Mouse (Mus musculus): Measurements from ENCODE around the gene Lmo7. TPM values are rescaled to one million over a fixed set of nuclear protein-coding genes. Genes with fewer than 3 reads are reported as not detected.
A peak's percentile ranks its signal among the peaks of the same experiment; 100 is the strongest.

Gene Lmo7
- polyA plus RNA-seq, 1 experiment from 2014 or later: 0.98 TPM

GRCm38 (mm10) chr14:101781943-101782510 is 52.3 kb downstream of the Lmo7 start:
- Histone ChIP-seq H3K36me3 (no peaks in the 10 kb centered on the region), H3K9ac (no peak overlapping the region), H3K27me3 (no peaks in the 10 kb centered on the region), H3K27ac (replicated peaks) (no peak overlapping the region), H3K9me3 (no peaks in the 10 kb centered on the region), H3K4me2 (no peak overlapping the region), H3K4me1 (replicated peaks) (no peaks in the 10 kb centered on the region), H3K4me3 (no peak overlapping the region)
- peak; percentile 72 for ATAC-seq (ENCODE audit: low read depth)
- WGBS: 39% methylated on average over 3 of the region's 3 CpGs

GRCm38 (mm10) chr14:101784315-101784945 is 54.7 kb downstream of the Lmo7 start:
- no peak overlapping the region for H3K27ac ChIP-seq (replicated peaks)
- H3K4me2 ChIP-seq: no peak overlapping the region
- ATAC-seq (ENCODE audit: low read depth): no peak
- H3K4me1 ChIP-seq (replicated peaks): no peaks in the 10 kb centered on the region
- no peaks in the 10 kb centered on the region for H3K36me3 ChIP-seq
- no peak overlapping the region for H3K9ac ChIP-seq
- H3K27me3 ChIP-seq: no peaks in the 10 kb centered on the region
- H3K9me3 ChIP-seq: no peaks in the 10 kb centered on the region
- H3K4me3 ChIP-seq: no peak overlapping the region
- WGBS: 95% methylated on average over 3 of the region's 3 CpGs

- H3K27ac ChIP-seq (replicated peaks): no peak overlapping the region
- no peaks in the 10 kb centered on the region for H3K36me3 ChIP-seq
- no peaks in the 10 kb centered on the region for H3K9me3 ChIP-seq
- no peak overlapping the region for H3K4me3 ChIP-seq
- no peak overlapping the region for H3K4me2 ChIP-seq
- WGBS: 82% methylated on average over 5 of the region's 5 CpGs
- H3K27me3 ChIP-seq: no peaks in the 10 kb centered on the region
- H3K9ac ChIP-seq: no peak overlapping the region
- no peaks in the 10 kb centered on the region for H3K4me1 ChIP-seq (replicated peaks)
- no peak for ATAC-seq (ENCODE audit: low read depth)
Observed at GRCm38 (mm10) chr14:101787903-101788302, 58.1 kb downstream of the Lmo7 start.

- no peak overlapping the region for H3K4me2 ChIP-seq
- H3K36me3 ChIP-seq: no peaks in the 10 kb centered on the region
- H3K9me3 ChIP-seq: no peaks in the 10 kb centered on the region
- no peak for ATAC-seq (ENCODE audit: low read depth)
- H3K4me3 ChIP-seq: no peak overlapping the region
- no peaks in the 10 kb centered on the region for H3K27me3 ChIP-seq
- 90% methylated on average over 6 of the region's 6 CpGs for WGBS
- no peak overlapping the region for H3K27ac ChIP-seq (replicated peaks)
- no peak overlapping the region for H3K9ac ChIP-seq
- no peaks in the 10 kb centered on the region for H3K4me1 ChIP-seq (replicated peaks)
Observed at GRCm38 (mm10) chr14:101788475-101788874, 58.7 kb downstream of the Lmo7 start.

- Histone ChIP-seq H3K27me3 (no peaks in the 10 kb centered on the region), H3K27ac (replicated peaks) (no peak overlapping the region), H3K4me1 (replicated peaks) (no peaks in the 10 kb centered on the region), H3K36me3 (no peaks in the 10 kb centered on the region), H3K4me3 (no peak overlapping the region), H3K9me3 (no peaks in the 10 kb centered on the region), H3K4me2 (no peak overlapping the region), H3K9ac (no peak overlapping the region)
- WGBS: 92% methylated on average over 10 of the region's 10 CpGs
- ATAC-seq (ENCODE audit: low read depth): no peak
Observed at GRCm38 (mm10) chr14:101794553-101795177, 64.9 kb downstream of the Lmo7 start.

GRCm38 (mm10) chr14:101797930-101798500 is 68.3 kb downstream of the Lmo7 start:
- no peak overlapping the region for H3K4me2 ChIP-seq
- 85% methylated on average over 5 of the region's 5 CpGs for WGBS

GRCm38 (mm10) chr14:101798766-101799165 is 69.0 kb downstream of the Lmo7 start:
- no peaks in the 10 kb centered on the region for H3K9me3 ChIP-seq
- H3K4me3 ChIP-seq: no peak overlapping the region

More at GRCm38 (mm10) chr14:101797930-101798500, 68.3 kb downstream of the Lmo7 start:
- no peak for ATAC-seq (ENCODE audit: low read depth)
- H3K9me3 ChIP-seq: no peaks in the 10 kb centered on the region
- no peak overlapping the region for H3K4me3 ChIP-seq
- no peak overlapping the region for H3K27ac ChIP-seq (replicated peaks)
- H3K4me1 ChIP-seq (replicated peaks): no peaks in the 10 kb centered on the region
- H3K9ac ChIP-seq: no peak overlapping the region
- H3K27me3 ChIP-seq: no peaks in the 10 kb centered on the region
- H3K36me3 ChIP-seq: no peaks in the 10 kb centered on the region

GRCm38 (mm10) chr14:101801674-101802073 is 71.9 kb downstream of the Lmo7 start:
- H3K9ac ChIP-seq: no peak overlapping the region
- H3K27ac ChIP-seq (replicated peaks): no peak overlapping the region
- no peak for ATAC-seq (ENCODE audit: low read depth)
- no peak overlapping the region for H3K4me2 ChIP-seq
- H3K4me3 ChIP-seq: no peak overlapping the region
- H3K36me3 ChIP-seq: no peaks in the 10 kb centered on the region
- no peaks in the 10 kb centered on the region for H3K4me1 ChIP-seq (replicated peaks)
- H3K27me3 ChIP-seq: no peaks in the 10 kb centered on the region
- no peaks in the 10 kb centered on the region for H3K9me3 ChIP-seq
- 85% methylated on average over 1 of the region's 1 CpGs for WGBS

More at GRCm38 (mm10) chr14:101798766-101799165, 69.0 kb downstream of the Lmo7 start:
- Histone ChIP-seq H3K27me3 (no peaks in the 10 kb centered on the region), H3K27ac (replicated peaks) (no peak overlapping the region), H3K9ac (no peak overlapping the region), H3K4me1 (replicated peaks) (no peaks in the 10 kb centered on the region), H3K36me3 (no peaks in the 10 kb centered on the region), H3K4me2 (no peak overlapping the region)
- ATAC-seq (ENCODE audit: low read depth): no peak
- 76% methylated on average over 2 of the region's 2 CpGs for WGBS

- Histone ChIP-seq H3K27me3 (no peaks in the 10 kb centered on the region), H3K4me2 (no peak overlapping the region), H3K27ac (replicated peaks) (no peak overlapping the region), H3K9ac (no peak overlapping the region), H3K4me1 (replicated peaks) (no peaks in the 10 kb centered on the region), H3K9me3 (no peaks in the 10 kb centered on the region), H3K4me3 (no peak overlapping the region), H3K36me3 (no peaks in the 10 kb centered on the region)
- ATAC-seq (ENCODE audit: low read depth): no peak
- 88% methylated on average over 4 of the region's 4 CpGs for WGBS
Observed at GRCm38 (mm10) chr14:101804119-101804518, 74.4 kb downstream of the Lmo7 start.

GRCm38 (mm10) chr14:101804562-101805327 is 75.0 kb downstream of the Lmo7 start:
- Histone ChIP-seq H3K9me3 (no peaks in the 10 kb centered on the region), H3K27ac (replicated peaks) (no peak overlapping the region), H3K9ac (no peak overlapping the region), H3K36me3 (no peaks in the 10 kb centered on the region), H3K4me3 (no peak overlapping the region), H3K27me3 (no peaks in the 10 kb centered on the region), H3K4me1 (replicated peaks) (no peaks in the 10 kb centered on the region), H3K4me2 (no peak overlapping the region)
- no peak for ATAC-seq (ENCODE audit: low read depth)
- WGBS: 72% methylated on average over 4 of the region's 4 CpGs

GRCm38 (mm10) chr14:101805328-101805697 is 75.6 kb downstream of the Lmo7 start:
- no peak overlapping the region for H3K27ac ChIP-seq (replicated peaks)
- no peaks in the 10 kb centered on the region for H3K27me3 ChIP-seq
- 53% methylated on average over 7 of the region's 7 CpGs for WGBS

GRCm38 (mm10) chr14:101806058-101806457 is 76.3 kb downstream of the Lmo7 start:
- H3K27ac ChIP-seq (replicated peaks): no peak overlapping the region
- H3K4me3 ChIP-seq: no peak overlapping the region
- 84% methylated on average over 5 of the region's 5 CpGs for WGBS
- no peak overlapping the region for H3K9ac ChIP-seq
- H3K9me3 ChIP-seq: no peaks in the 10 kb centered on the region
- no peaks in the 10 kb centered on the region for H3K4me1 ChIP-seq (replicated peaks)
- no peaks in the 10 kb centered on the region for H3K36me3 ChIP-seq
- no peaks in the 10 kb centered on the region for H3K27me3 ChIP-seq
- no peak overlapping the region for H3K4me2 ChIP-seq
- ATAC-seq (ENCODE audit: low read depth): no peak

More at GRCm38 (mm10) chr14:101805328-101805697, 75.6 kb downstream of the Lmo7 start:
- no peak for ATAC-seq (ENCODE audit: low read depth)
- no peaks in the 10 kb centered on the region for H3K9me3 ChIP-seq
- H3K4me3 ChIP-seq: no peak overlapping the region
- no peaks in the 10 kb centered on the region for H3K36me3 ChIP-seq
- no peak overlapping the region for H3K9ac ChIP-seq
- no peak overlapping the region for H3K4me2 ChIP-seq
- H3K4me1 ChIP-seq (replicated peaks): no peaks in the 10 kb centered on the region

Measured in neural tube, embryonic 13.5 days (tissue).